Mouse (Mus musculus) lung, postnatal 0 days (tissue): ENCODE measurements at regions not wholly inside any gene's neighbourhood (a gene's known extent, or its start where the extent isn't known, plus 50 kb on each side); places are given as distances from the start of the nearest gene placed in this dataset.

ENCODE experiments used
- ATAC-seq: fragments of 200-750 bp; cut with Nextera tagmentation; 2 replicates; pipeline ENCODE4 v1.8.0; 2017; ENCODE audit warnings: moderate library complexity
- DNase-seq: peaks from one replicate; pipeline ENCODE4 v3.0.0-alpha.2; 2016; ENCODE audit warnings: low spot score
- H3K27ac ChIP-seq: fragments of 300-500 bp; sonication (generic); 2 replicates; pipeline ENCODE4 v1.5.1; 2014; ENCODE audit warnings: antibody characterized with exemption, mild to moderate bottlenecking, low read length, mixed read lengths
- H3K27me3 ChIP-seq: fragments of 300-500 bp; sonication (generic); replicated peaks from 2 replicates; pipeline ENCODE4 v1.6.1; 2014; ENCODE audit warnings: low read length, mixed read lengths; ENCODE audit not compliant: insufficient read depth
- H3K36me3 ChIP-seq: fragments of 300-500 bp; sonication (generic); 2 replicates; pipeline ENCODE4 v1.6.1; 2014; ENCODE audit warnings: low read length, mixed read lengths; ENCODE audit not compliant: insufficient read depth
- H3K4me1 ChIP-seq: fragments of 300-500 bp; sonication (generic); 2 replicates; pipeline ENCODE4 v1.6.1; 2014; ENCODE audit warnings: antibody characterized with exemption, low read depth, low read length, mixed read lengths; ENCODE audit not compliant: insufficient read depth
- H3K4me2 ChIP-seq: fragments of 300-500 bp; sonication (generic); replicated peaks from 2 replicates; pipeline ENCODE4 v1.6.1; 2014; ENCODE audit warnings: low read depth, mild to moderate bottlenecking, low read length, moderate library complexity, mixed read lengths
- H3K4me3 ChIP-seq: fragments of 300-500 bp; sonication (generic); 2 replicates; pipeline ENCODE4 v1.5.1; 2014; ENCODE audit warnings: low read depth, low read length
- H3K9ac ChIP-seq: fragments of 300-500 bp; sonication (generic); replicated peaks from 2 replicates; pipeline ENCODE4 v1.6.1; 2014; ENCODE audit warnings: low read depth, mild to moderate bottlenecking
- H3K9me3 ChIP-seq: fragments of 300-500 bp; sonication (generic); 2 replicates; pipeline ENCODE4 v1.6.1; 2016; ENCODE audit warnings: low read length, mixed read lengths
- CTCF ChIP-seq: IDR thresholded peaks from 2 replicates; pipeline ENCODE4 v1.5.1; 2016; ENCODE audit warnings: antibody characterized with exemption, mild to moderate bottlenecking
- EP300 ChIP-seq: IDR thresholded peaks from 2 replicates; pipeline ENCODE4 v1.6.1; 2016; ENCODE audit warnings: antibody characterized with exemption, mild to moderate bottlenecking, control low read depth
- WGBS: fragments of 180-500 bp; shearing (Covaris S2); extraction: QIAGEN DNeasy Blood & Tissue Kit; methylation state at CpG from one replicate; pipeline ENCODE4 v1.1.7; 2014; 5-methylcytosine and 5-hydroxymethylcytosine counted together

DNA sequence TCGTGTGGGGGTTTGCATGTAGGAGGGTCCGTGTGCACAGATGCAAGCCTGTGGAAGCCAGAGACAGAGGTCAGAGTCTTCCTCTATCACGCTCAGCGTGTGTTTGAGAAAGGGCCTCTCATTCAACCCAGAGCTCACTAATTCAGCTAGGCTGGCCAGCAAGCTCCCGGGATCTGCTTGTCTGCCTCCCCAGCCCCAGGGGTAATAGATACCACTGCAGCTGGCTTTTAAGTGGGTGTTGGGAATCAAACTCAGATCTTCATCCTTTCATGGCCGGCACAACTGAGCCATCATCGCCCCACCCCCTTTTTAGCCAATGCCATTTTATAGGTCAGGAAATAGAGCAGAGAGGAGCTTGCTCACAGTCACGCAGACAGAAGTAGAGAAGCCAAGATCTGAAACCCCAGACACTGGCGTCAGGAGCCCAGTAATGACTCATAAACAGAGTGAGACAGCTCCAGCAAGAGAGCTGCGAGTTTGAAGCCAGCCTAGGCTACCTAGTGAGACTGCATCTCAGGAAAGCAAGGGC is 80.3 kb downstream of the 1700001O22Rik start:
- ATAC-seq = no peak
- TF ChIP-seq CTCF (no peak), EP300 (no peak)
- no peaks in the 10 kb centered on the region for H3K27me3 ChIP-seq
- no peak overlapping the region for H3K4me3 ChIP-seq
- no peak overlapping the region for H3K4me2 ChIP-seq
- peaks cover 34% of the 10 kb centered on the region for H3K4me1 ChIP-seq
- WGBS = 46% methylated on average over 10 of the region's 10 CpGs
- H3K27ac ChIP-seq = 0 out of 2 replicates have a peak overlapping the region, but pooled peaks have one; percentile 68
- H3K9ac ChIP-seq = no peak overlapping the region
- peak; percentile 61 for DNase-seq
- no peaks in the 10 kb centered on the region for H3K36me3 ChIP-seq
- H3K9me3 ChIP-seq = no peaks in the 10 kb centered on the region

- Histone ChIP-seq H3K4me3 (no peak overlapping the region), H3K27me3 (no peaks in the 10 kb centered on the region), H3K4me2 (no peak overlapping the region), H3K27ac (peak overlapping the region; percentile 68), H3K9me3 (no peaks in the 10 kb centered on the region), H3K4me1 (peaks cover 41% of the 10 kb centered on the region), H3K9ac (no peak overlapping the region), H3K36me3 (no peaks in the 10 kb centered on the region)
- 55% methylated on average over 7 of the region's 7 CpGs for WGBS
- no peak for DNase-seq
- ATAC-seq = no peak
- TF ChIP-seq CTCF = no peak
Observed at GRCm38 (mm10) chr2:30722263-30723050, 81.0 kb downstream of the 1700001O22Rik start.

- WGBS = 36% methylated on average over 12 of the region's 12 CpGs
- H3K9me3 ChIP-seq = no peaks in the 10 kb centered on the region
- H3K4me2 ChIP-seq = no peak overlapping the region
- ATAC-seq (no peak), DNase-seq (peak; percentile 51)
- 0 out of 2 replicates have a peak overlapping the region, but pooled peaks have one; percentile 13 for H3K9ac ChIP-seq
- no peaks in the 10 kb centered on the region for H3K36me3 ChIP-seq
- peak overlapping the region; percentile 68 for H3K27ac ChIP-seq
- H3K27me3 ChIP-seq = no peaks in the 10 kb centered on the region
- no peak for TF ChIP-seq EP300
- peaks cover 49% of the 10 kb centered on the region for H3K4me1 ChIP-seq
- H3K4me3 ChIP-seq = no peak overlapping the region
Observed at GRCm38 (mm10) chr2:30721473-30722262, 81.8 kb downstream of the 1700001O22Rik start.

GRCm38 (mm10) chr2:30721048-30721461 is 82.4 kb downstream of the 1700001O22Rik start:
- Histone ChIP-seq H3K4me3 (no peak overlapping the region), H3K4me1 (peaks cover 53% of the 10 kb centered on the region), H3K4me2 (no peak overlapping the region), H3K36me3 (no peaks in the 10 kb centered on the region), H3K27ac (peak overlapping the region; percentile 96; the same call in 1 of the 2 replicates), H3K27me3 (no peaks in the 10 kb centered on the region), H3K9ac (no peak overlapping the region), H3K9me3 (no peaks in the 10 kb centered on the region)
- DNase-seq (no peak), ATAC-seq (no peak)
- WGBS = 72% methylated on average over 5 of the region's 5 CpGs
- no peak for TF ChIP-seq CTCF
- TF ChIP-seq EP300 = no peak

GRCm38 (mm10) chr2:30720291-30720690 is 83.2 kb downstream of the 1700001O22Rik start:
- Histone ChIP-seq H3K27ac (peak overlapping the region; percentile 96), H3K27me3 (no peaks in the 10 kb centered on the region), H3K9me3 (no peaks in the 10 kb centered on the region), H3K9ac (peak overlapping the region; percentile 13; the same call in 1 of the 2 replicates), H3K4me2 (peak overlapping the region; percentile 59), H3K4me1 (peaks cover 50% of the 10 kb centered on the region), H3K4me3 (no peak overlapping the region), H3K36me3 (no peaks in the 10 kb centered on the region)
- DNase-seq (no peak), ATAC-seq (no peak)
- TF ChIP-seq EP300 (no peak), CTCF (no peak)
- 55% methylated on average over 5 of the region's 5 CpGs for WGBS
